Mouse (Mus musculus): ENCODE results near the gene Ddx27. TPM values are rescaled to one million over a fixed set of nuclear protein-coding genes. Genes with fewer than 3 reads are reported as not detected.
"Not testable (repeated sequence)": the region's sequence is repeated elsewhere in the genome, so short reads cannot be mapped to it uniquely, and the experiment has no call there.

Gene Ddx27
- polyA plus RNA-seq, 1 experiment from 2014 or later = 47.0 TPM

DNA sequence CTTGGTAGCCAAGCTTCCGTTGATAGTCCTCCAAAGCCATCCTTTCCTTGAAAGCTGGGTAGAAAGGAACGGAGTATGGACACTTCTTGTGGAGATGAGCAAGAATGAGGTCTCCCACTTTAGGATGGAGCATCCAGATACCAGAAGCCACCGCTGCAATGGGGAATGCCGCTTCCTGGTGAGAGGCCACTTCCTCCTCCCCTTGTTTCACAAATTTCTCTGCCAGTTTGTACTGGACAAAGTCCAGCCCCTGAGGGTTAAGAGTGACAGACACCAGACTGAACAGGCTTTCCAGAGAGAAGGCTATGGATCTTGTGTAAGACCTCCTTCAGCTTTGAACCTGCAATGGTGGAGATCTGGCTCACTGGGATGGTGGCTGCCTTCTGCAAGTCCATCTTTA, 7.4 kb upstream of the Ddx27 start:
- not testable (repeated sequence) for H3K4me1 ChIP-seq (replicated peaks; ENCODE audit: control insufficient read depth, insufficient read depth, low read length); H3K4me3 ChIP-seq (ENCODE audit: low read depth, low read length); H3K9me3 ChIP-seq (ENCODE audit: control insufficient read depth, low read length); DNase-seq (ENCODE audit: low spot score); H3K9ac ChIP-seq (ENCODE audit: low read length); H3K36me3 ChIP-seq (ENCODE audit: control insufficient read depth, insufficient read depth, low read length); H3K4me2 ChIP-seq (ENCODE audit: low read length); H3K27me3 ChIP-seq (replicated peaks; ENCODE audit: control insufficient read depth, insufficient read depth, low read length); ATAC-seq (replicated peaks; ENCODE audit: low FRiP score, low TSS enrichment, low read depth); H3K27ac ChIP-seq (ENCODE audit: low read depth)
- WGBS = 67% methylated on average over 4 of the region's 4 CpGs

DNA sequence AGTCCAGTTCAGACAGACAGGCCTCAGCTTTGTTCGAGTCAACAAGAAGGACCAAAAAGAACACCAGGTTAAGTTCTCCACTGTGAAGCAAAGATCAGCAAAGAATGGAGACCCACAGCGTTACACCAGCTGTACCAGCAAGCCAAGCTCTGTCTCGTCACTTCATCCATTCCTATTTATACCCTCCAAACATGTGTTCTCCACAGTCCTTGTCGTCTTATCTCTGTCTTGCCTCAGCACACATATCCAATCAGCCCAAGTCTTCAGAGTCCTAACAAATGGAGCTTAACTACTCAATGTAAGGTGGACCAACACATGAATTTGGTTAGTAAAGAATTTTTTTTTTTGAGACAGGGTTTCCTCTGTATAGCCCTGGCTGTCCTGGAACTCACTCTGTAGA, 5.5 kb upstream of the Ddx27 start:
- no peak overlapping the region for H3K4me3 ChIP-seq (ENCODE audit: low read depth, low read length)
- H3K4me2 ChIP-seq (ENCODE audit: low read length) = no peak overlapping the region
- H3K9ac ChIP-seq (ENCODE audit: low read length) = no peak overlapping the region
- H3K27me3 ChIP-seq (replicated peaks; ENCODE audit: control insufficient read depth, insufficient read depth, low read length) = no peaks in the 10 kb centered on the region
- H3K36me3 ChIP-seq (ENCODE audit: control insufficient read depth, insufficient read depth, low read length) = no peaks in the 10 kb centered on the region
- DNase-seq (ENCODE audit: low spot score) = no peak
- no peaks in the 10 kb centered on the region for H3K4me1 ChIP-seq (replicated peaks; ENCODE audit: control insufficient read depth, insufficient read depth, low read length)
- 69% methylated on average over 4 of the region's 4 CpGs for WGBS
- no peak for ATAC-seq (replicated peaks; ENCODE audit: low FRiP score, low TSS enrichment, low read depth)
- H3K9me3 ChIP-seq (ENCODE audit: control insufficient read depth, low read length) = no peaks in the 10 kb centered on the region
- H3K27ac ChIP-seq (ENCODE audit: low read depth) = no peak overlapping the region

DNA sequence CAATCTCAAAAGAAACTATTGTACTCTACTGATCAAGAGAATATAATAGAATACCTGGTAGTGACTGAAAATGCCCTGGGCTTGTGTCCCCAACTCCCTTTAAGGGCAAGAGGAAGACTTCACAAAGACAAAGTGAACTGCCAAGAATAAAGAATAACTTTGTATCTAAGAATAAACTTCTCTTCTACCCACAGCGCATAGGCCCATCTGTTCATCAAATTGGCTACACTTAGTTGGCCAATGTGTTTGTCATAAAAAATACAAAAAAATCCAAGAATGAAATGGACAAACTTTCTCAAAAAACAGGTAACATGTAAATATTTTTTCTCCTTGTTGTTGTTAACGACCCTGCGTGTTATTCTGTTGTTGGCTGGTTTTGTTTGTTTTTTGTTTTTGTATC, 4.4 kb upstream of the Ddx27 start:
- Histone ChIP-seq H3K4me3 (ENCODE audit: low read depth, low read length) (no peak overlapping the region), H3K36me3 (ENCODE audit: control insufficient read depth, insufficient read depth, low read length) (no peaks in the 10 kb centered on the region), H3K27me3 (replicated peaks; ENCODE audit: control insufficient read depth, insufficient read depth, low read length) (no peaks in the 10 kb centered on the region), H3K4me2 (ENCODE audit: low read length) (no peak overlapping the region), H3K9me3 (ENCODE audit: control insufficient read depth, low read length) (no peaks in the 10 kb centered on the region), H3K9ac (ENCODE audit: low read length) (no peak overlapping the region), H3K4me1 (replicated peaks; ENCODE audit: control insufficient read depth, insufficient read depth, low read length) (no peaks in the 10 kb centered on the region), H3K27ac (ENCODE audit: low read depth) (no peak overlapping the region)
- ATAC-seq (replicated peaks; ENCODE audit: low FRiP score, low TSS enrichment, low read depth) (no peak), DNase-seq (ENCODE audit: low spot score) (no peak)
- WGBS = 85% methylated on average over 3 of the region's 3 CpGs

DNA sequence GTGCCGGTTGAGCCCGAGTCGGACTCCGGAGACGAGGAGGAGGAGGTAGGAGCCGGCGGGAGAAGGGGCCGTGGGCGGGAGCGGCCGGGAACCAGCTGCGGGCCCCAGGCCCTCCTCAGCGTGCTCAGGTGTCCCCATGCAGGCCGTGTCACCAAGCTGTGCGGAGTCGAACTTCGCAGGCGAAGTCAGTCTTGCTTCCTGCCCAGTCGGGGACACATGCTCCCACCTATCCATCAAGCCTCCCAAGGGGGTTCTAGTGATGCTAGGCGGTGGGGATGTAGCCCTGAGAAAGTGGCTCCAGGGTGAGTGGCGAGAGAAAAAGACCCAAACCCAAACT, 357 bp downstream of the Ddx27 start:
- Histone ChIP-seq H3K27ac (ENCODE audit: low read depth) (peak overlapping the region; percentile 83; the same call in 1 of the 2 replicates), H3K9me3 (ENCODE audit: control insufficient read depth, low read length) (no peaks in the 10 kb centered on the region), H3K4me1 (replicated peaks; ENCODE audit: control insufficient read depth, insufficient read depth, low read length) (peaks cover 9% of the 10 kb centered on the region), H3K27me3 (replicated peaks; ENCODE audit: control insufficient read depth, insufficient read depth, low read length) (no peaks in the 10 kb centered on the region), H3K4me2 (ENCODE audit: low read length) (peak overlapping the region; percentile 71), H3K4me3 (ENCODE audit: low read depth, low read length) (peak overlapping the region; percentile 88), H3K9ac (ENCODE audit: low read length) (peak overlapping the region; percentile 58), H3K36me3 (ENCODE audit: control insufficient read depth, insufficient read depth, low read length) (peaks cover 31% of the 10 kb centered on the region)
- ATAC-seq (replicated peaks; ENCODE audit: low FRiP score, low TSS enrichment, low read depth) (peak; percentile 44), DNase-seq (ENCODE audit: low spot score) (no peak)
- WGBS = under 1% methylated on average over 21 of the region's 21 CpGs

DNA sequence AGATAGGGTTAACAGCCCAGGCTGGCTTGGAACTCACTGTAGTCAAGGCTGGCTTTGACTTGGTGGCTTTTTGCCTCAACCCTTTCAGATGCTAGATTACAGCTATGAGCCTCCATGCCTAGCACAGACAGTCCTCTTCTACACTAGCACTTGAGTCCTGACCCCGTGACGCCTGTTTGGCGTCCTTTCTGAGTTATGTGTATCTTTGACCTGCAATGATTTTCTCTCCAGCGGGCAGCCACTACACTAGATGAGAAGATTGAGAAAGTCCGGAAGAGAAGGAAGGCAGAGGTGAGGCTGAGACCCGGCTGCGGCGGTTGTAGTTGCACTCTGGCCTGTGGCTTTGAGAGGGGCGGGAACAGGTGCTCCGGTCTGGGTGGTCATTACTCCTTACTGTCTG, 4.4 kb downstream of the Ddx27 start:
- WGBS = 94% methylated on average over 10 of the region's 10 CpGs
- DNase-seq (ENCODE audit: low spot score) = no peak
- no peak overlapping the region for H3K9ac ChIP-seq (ENCODE audit: low read length)
- H3K9me3 ChIP-seq (ENCODE audit: control insufficient read depth, low read length) = no peaks in the 10 kb centered on the region
- H3K36me3 ChIP-seq (ENCODE audit: control insufficient read depth, insufficient read depth, low read length) = peaks cover 65% of the 10 kb centered on the region
- no peak overlapping the region for H3K4me2 ChIP-seq (ENCODE audit: low read length)
- H3K27me3 ChIP-seq (replicated peaks; ENCODE audit: control insufficient read depth, insufficient read depth, low read length) = no peaks in the 10 kb centered on the region
- no peak overlapping the region for H3K4me3 ChIP-seq (ENCODE audit: low read depth, low read length)
- H3K4me1 ChIP-seq (replicated peaks; ENCODE audit: control insufficient read depth, insufficient read depth, low read length) = peaks cover 9% of the 10 kb centered on the region
- ATAC-seq (replicated peaks; ENCODE audit: low FRiP score, low TSS enrichment, low read depth) = no peak
- no peak overlapping the region for H3K27ac ChIP-seq (ENCODE audit: low read depth)

DNA sequence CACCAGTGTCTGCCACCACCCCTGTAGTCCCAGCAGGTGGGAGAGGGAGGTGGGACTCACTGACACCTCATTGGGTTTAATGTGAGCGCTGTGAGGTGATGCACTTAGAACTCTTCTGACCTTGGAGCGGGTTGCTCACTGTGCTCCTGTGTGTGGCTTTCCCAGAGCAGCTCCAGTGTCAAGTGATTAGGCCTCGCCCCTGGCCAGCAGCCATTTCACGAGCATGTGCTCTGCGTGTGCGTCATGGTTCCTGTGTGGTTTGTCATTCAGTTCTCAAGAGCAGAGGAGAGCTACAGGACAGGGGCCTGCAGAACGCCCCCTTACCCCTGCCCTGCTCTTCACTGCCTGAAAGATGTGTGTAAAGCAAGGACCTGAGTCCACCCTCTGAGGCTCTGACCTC, 13.6 kb downstream of the Ddx27 start:
- Histone ChIP-seq H3K36me3 (ENCODE audit: control insufficient read depth, insufficient read depth, low read length) (peaks cover 93% of the 10 kb centered on the region), H3K27me3 (replicated peaks; ENCODE audit: control insufficient read depth, insufficient read depth, low read length) (no peaks in the 10 kb centered on the region), H3K9me3 (ENCODE audit: control insufficient read depth, low read length) (no peaks in the 10 kb centered on the region), H3K9ac (ENCODE audit: low read length) (no peak overlapping the region), H3K27ac (ENCODE audit: low read depth) (no peak overlapping the region), H3K4me2 (ENCODE audit: low read length) (no peak overlapping the region), H3K4me1 (replicated peaks; ENCODE audit: control insufficient read depth, insufficient read depth, low read length) (no peaks in the 10 kb centered on the region), H3K4me3 (ENCODE audit: low read depth, low read length) (no peak overlapping the region)
- ATAC-seq (replicated peaks; ENCODE audit: low FRiP score, low TSS enrichment, low read depth) = no peak
- WGBS = 89% methylated on average over 7 of the region's 7 CpGs
- DNase-seq (ENCODE audit: low spot score) = no peak

DNA sequence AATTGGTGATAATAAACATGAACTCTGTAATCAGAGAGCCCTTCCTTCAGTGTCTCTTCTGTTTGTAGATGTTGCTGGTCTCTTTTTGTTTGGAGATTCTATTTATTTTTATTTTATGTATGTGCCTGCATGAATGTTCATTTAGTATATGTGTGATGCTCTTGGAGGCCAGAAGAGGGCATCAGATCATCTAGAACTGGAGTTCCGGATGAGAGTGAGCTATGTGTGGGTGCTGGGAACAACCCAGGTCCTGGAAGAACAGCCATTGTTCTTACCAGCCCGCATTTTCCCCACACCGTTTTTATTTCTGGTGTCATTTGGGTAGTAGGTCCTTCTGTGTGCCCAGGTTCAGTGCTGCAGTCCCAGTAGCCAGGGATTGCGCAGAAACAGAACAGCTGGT, 15.5 kb downstream of the Ddx27 start:
- no peak overlapping the region for H3K4me3 ChIP-seq (ENCODE audit: low read depth, low read length)
- no peak overlapping the region for H3K9ac ChIP-seq (ENCODE audit: low read length)
- H3K27me3 ChIP-seq (replicated peaks; ENCODE audit: control insufficient read depth, insufficient read depth, low read length) = no peaks in the 10 kb centered on the region
- no peaks in the 10 kb centered on the region for H3K4me1 ChIP-seq (replicated peaks; ENCODE audit: control insufficient read depth, insufficient read depth, low read length)
- no peak overlapping the region for H3K27ac ChIP-seq (ENCODE audit: low read depth)
- no peak overlapping the region for H3K4me2 ChIP-seq (ENCODE audit: low read length)
- WGBS = 92% methylated on average over 4 of the region's 4 CpGs
- peaks cover 96% of the 10 kb centered on the region for H3K36me3 ChIP-seq (ENCODE audit: control insufficient read depth, insufficient read depth, low read length)
- ATAC-seq (replicated peaks; ENCODE audit: low FRiP score, low TSS enrichment, low read depth) (no peak), DNase-seq (ENCODE audit: low spot score) (no peak)
- H3K9me3 ChIP-seq (ENCODE audit: control insufficient read depth, low read length) = no peaks in the 10 kb centered on the region

DNA sequence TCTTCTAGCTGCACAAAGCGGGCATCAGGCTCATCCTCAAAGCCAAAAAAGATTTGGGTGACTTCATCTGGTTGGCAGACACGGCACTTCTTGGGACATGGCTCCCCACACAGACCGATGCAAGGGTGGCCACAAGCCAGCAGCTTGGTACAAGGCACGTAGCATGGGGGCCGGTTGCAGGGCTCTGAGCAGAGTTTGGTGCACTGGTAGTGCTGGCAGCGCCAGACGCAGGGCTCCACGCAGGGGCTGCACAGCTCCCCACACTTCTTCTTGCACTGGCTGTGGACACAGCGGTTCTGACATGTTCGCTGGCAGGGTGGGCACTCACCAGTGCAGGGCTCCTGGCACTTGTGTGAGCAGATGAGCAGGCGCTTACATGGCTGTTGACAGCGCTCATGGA, 22.7 kb downstream of the Ddx27 start:
- 94% methylated on average over 12 of the region's 12 CpGs for WGBS

DNA sequence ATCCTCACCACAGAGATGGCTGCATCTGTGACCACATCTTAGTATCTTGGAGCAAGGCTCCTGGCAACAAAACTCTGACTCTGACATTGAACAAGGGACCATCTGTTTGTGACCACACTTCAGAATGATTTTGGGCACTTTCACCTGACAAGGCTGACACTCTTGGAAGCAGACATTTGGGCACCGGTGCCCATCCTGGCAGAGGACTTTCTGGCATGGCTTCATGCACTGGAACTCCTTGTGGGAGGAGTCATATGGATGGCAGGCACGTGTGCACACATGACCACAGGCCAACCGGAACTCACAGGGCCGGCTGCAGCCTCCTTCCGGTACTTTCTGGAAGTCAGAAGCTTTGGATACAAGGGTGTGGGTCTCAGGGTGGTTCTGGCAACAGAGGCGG, 23.3 kb downstream of the Ddx27 start:
- no peak for ATAC-seq (replicated peaks; ENCODE audit: low FRiP score, low TSS enrichment, low read depth)
- peaks cover 100% of the 10 kb centered on the region for H3K36me3 ChIP-seq (ENCODE audit: control insufficient read depth, insufficient read depth, low read length)

More for the DNA sequence above, 22.7 kb downstream of the Ddx27 start:
- DNase-seq (ENCODE audit: low spot score) = no peak
- Histone ChIP-seq H3K27me3 (replicated peaks; ENCODE audit: control insufficient read depth, insufficient read depth, low read length) (no peaks in the 10 kb centered on the region), H3K9ac (ENCODE audit: low read length) (no peak overlapping the region), H3K9me3 (ENCODE audit: control insufficient read depth, low read length) (no peaks in the 10 kb centered on the region), H3K4me2 (ENCODE audit: low read length) (no peak overlapping the region), H3K4me3 (ENCODE audit: low read depth, low read length) (no peak overlapping the region), H3K4me1 (replicated peaks; ENCODE audit: control insufficient read depth, insufficient read depth, low read length) (no peaks in the 10 kb centered on the region), H3K36me3 (ENCODE audit: control insufficient read depth, insufficient read depth, low read length) (peaks cover 99% of the 10 kb centered on the region), H3K27ac (ENCODE audit: low read depth) (no peak overlapping the region)
- ATAC-seq (replicated peaks; ENCODE audit: low FRiP score, low TSS enrichment, low read depth) = no peak

More for the DNA sequence above, 23.3 kb downstream of the Ddx27 start:
- no peak overlapping the region for H3K9ac ChIP-seq (ENCODE audit: low read length)
- H3K4me1 ChIP-seq (replicated peaks; ENCODE audit: control insufficient read depth, insufficient read depth, low read length) = no peaks in the 10 kb centered on the region
- no peak overlapping the region for H3K4me2 ChIP-seq (ENCODE audit: low read length)
- DNase-seq (ENCODE audit: low spot score) = no peak
- no peaks in the 10 kb centered on the region for H3K9me3 ChIP-seq (ENCODE audit: control insufficient read depth, low read length)
- no peak overlapping the region for H3K27ac ChIP-seq (ENCODE audit: low read depth)
- 91% methylated on average over 6 of the region's 6 CpGs for WGBS
- H3K4me3 ChIP-seq (ENCODE audit: low read depth, low read length) = no peak overlapping the region
- H3K27me3 ChIP-seq (replicated peaks; ENCODE audit: control insufficient read depth, insufficient read depth, low read length) = no peaks in the 10 kb centered on the region

Measured in intestine, embryonic 14.5 days (tissue).